Mouse (Mus musculus) gonadal fat pad, adult 2 months (tissue): Measurements from ENCODE around the gene Scgb2a2. TPM values are rescaled to one million over a fixed set of nuclear protein-coding genes. Genes with fewer than 3 reads are reported as not detected.
"Not testable (repeated sequence)": the region's sequence is repeated elsewhere in the genome, so short reads cannot be mapped to it uniquely, and the experiment has no call there.

Source experiments
- DNase-seq: peaks from one replicate; pipeline ENCODE4 v3.0.0-alpha.2; 2012; ENCODE audit warnings: low read depth
- polyA plus RNA-seq: library from polyadenylated mRNA; depleted of rRNA; stranded (reverse); fragments of >200 nt; gene quantifications from 2 replicates; pipeline ENCODE4 v1.2.3, GENCODE M21; 2012; rRNA removed

Gene Scgb2a2
- polyA plus RNA-seq: not detected in 2 replicates

DNA sequence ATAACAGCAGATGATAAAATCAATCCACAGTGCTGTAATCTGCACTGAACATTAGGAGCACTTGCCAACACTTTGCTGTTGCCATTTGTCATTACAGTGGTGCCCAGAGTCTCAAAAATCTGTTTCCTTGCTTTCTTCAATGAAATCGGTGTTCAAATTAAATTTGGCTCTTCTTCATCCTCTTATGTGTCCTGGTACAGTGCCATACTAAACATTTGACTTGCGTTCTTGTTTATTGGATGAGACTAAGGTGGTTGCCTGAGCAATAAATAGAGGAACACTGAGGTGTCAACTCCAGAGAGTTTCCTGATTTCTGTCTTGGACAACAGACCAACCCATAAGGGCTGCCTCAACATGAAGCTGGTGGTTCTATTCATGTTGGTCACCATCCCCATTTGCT is at the start of gene Scgb2a2:
Scgb2a2 (plus strand) TSS at position 301 of the 400 bp plus-strand sequence.
- no peak for DNase-seq

DNA sequence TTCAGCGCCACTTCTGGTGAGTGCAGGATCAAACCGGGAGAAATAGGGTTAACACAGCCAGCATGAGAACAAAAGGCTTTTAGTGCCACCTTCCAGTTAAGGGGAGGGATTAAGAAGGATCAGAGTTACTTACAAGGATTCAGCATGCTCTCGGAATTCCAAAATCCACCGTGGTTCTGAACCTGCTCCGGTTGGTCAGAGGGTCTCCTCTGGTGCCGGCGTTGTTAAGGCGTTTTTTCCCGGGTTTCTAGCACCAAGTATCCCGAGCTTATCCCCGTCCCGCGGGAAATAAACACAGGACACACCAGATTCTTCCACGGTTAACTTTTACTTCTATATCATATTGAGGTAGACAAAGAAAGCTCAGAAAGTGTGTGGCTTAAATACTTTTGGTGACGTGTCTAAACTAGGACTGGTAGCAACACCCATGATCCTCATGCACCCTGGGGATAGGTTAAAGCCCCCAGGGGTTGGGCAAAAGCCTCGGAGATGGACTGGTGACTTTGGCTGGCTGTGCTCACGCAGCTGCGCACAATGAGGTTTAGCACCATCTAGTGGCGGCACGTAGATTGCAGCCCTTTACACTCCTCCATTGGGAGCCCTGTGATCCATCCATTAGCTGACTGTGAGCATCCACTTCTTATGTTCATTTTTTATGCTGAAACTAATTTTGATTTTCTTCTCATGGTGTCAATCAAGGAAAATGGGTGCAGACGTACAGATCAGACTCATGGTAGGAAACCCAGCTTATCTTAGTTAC is 10.6 kb upstream of the Scgb2a2 start:
- not testable (repeated sequence) for DNase-seq

DNA sequence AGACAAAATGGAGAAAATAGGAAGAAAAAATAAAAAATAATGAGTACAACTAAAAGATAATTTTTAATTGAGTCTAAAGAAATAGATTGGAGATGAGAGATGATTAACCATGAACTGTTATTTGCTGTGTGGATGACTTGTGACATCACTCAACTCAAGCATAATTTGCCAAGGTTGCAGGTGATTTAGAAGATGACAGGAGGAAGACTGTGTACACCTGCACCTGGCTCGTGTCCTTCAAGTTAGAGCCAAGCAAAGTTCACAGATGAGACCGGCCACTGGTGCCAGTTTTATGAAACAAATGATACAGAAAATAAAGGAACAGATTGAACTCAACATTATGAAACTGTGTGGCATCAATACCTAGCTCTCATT is 10.0 kb upstream of the Scgb2a2 start:
- no peak for DNase-seq

DNA sequence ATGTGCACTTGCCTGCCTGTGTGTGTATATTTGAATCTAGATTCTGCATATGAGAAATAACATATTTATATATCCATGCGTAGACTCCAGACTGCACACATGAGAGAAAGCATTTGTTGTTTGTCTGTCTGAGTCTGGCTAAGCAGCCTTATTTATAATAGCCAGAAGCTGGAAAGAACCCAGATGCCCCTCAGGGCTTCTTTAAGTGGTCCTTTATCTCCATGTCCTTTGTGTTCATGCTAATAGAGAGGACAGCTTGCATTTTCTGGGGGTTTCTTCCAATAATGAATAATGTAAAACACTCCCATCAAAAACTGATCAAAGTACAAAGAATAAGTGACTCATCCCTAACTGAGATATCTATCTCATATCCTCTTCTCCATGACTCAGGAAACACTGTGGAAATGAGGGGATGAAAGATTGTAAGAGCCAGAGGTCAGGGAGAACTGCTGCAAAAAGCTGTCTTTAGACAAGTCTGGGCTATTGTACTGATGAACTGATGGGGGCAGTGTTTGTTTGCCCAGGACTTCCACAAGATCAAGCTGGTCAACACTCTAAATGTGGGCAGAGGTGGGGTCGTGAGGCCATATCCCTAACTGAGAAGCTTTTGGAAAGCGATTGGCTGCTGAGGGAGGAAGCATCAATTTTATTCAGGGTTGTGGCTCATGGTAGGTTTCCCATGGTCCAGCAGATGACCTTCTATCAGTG is 2.2 kb downstream of the Scgb2a2 start:
- not testable (repeated sequence) for DNase-seq

DNA sequence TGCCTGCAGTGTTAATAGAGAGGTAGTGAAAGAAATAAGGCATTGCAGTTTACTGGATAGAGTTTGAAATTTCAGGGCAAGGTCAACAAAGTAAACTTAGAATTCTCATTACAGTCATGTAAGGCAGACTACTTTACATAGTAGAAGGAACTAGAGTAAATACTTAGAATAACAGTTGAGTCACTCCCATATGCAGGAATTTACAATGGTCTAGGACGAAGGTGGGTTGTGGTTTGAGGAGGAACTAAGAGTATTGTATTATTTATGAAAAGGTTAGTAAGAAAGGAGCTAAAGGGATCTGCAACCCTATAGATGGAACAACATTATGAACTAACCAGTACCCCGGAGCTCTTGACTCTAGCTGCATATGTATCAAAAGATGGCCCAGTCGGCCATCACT is 13.5 kb downstream of the Scgb2a2 start:
- not testable (repeated sequence) for DNase-seq

DNA sequence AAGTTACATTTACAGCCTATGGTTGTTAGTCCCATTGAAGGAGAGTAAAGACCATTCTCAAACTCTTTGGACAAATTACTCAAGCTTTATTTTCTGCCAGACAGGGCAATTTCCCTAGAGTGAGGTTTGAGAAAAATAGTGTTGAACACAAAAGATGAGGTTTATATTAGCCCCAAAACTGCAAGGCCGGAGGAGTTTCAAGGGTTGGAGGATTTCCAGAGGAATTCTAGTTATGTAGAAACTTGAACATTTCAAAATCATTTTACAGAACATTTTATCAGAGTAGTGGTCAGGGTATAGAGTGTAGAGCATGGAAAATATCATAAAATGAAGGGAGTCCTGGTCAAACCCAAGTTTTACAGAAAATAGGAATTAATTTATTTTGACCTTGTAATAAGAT is 17.5 kb downstream of the Scgb2a2 start:
- no peak for DNase-seq

DNA sequence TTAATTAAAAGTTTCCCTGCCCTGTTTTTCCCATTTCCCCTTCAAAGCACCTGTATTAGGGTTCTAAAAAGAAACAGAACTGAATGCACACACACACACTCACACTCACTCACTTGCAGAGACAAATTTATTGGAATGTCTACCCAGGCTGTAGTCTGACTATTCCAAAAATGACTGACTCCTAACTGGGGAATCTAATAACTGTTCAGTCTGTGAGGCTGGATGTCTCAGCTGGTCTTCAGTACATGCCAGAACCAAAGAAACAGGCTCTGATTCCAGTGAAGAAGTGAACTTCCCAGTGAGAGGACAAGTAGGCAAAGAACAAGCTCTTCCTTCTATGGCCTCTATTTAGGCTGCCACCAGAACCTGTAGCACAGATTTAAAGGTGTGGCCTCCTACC is 18.1 kb downstream of the Scgb2a2 start:
- DNase-seq: no peak

DNA sequence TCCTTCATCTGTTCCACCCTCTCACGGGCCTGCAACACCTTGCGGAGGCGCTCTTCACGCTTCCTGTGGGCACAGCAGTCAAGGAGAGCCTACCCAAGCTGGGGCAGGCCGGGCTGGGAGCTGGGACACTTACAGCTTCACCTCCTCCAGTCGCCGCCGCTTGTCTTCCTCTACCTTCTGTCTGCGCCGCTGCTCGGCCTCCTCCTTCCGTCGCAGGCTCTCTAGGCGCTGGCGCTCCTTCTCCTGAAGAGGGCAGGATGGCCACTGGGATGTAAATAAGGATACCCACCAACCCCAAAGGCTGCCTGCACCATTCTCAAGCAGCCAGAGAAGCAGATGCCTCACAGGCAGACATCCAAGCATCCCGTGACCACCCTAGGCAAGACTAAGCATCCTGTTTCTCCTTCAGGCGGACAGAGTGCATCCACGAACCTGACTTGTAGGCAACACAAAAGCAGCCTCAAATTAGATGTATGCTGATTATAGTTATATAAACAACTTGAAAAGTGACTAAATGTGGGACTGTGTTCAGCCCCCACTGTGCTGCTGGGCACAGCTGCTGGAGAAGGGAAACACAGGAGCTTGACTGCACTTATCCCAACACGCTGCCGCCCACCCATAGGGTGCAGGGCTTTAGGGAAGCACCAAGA is 30.9 kb downstream of the Scgb2a2 start:
- DNase-seq: no peak

DNA sequence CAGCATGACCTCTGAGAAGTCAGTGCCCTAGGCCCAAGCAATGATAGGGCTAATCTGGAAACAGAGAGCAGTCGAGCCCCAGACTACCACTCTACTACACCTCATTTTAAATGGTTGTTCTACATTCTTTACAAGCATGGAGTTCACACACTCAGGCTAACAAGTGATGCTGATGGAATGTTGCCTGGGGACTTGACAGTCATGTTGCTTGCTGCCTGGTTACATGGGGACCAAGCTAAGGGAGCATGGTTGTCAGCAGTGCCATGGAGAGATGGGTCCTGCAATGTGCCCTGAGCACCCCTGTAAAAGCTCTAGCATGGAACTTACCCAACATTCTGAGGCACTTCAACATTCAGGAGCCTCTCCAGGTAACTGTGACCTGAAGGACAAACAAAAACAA is 39.0 kb downstream of the Scgb2a2 start:
- DNase-seq: no peak

DNA sequence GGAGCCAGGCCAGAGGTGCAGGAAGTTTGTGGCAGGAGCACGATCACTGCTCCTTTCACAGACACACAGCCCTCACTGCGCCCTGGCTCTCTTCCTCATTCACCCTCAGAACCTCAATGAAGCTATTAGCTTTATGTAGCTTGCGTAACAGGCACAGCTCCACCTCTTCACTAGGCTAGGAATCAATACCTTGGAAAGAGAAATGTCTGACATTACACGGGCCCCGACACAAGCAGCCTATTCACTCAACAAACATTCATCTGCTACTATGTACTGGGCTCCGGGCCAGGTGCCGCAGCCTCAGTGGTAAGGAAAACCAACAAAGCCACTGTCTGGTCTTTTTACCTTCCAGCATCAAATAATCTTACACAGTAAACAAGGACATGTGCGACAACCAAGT is 39.4 kb downstream of the Scgb2a2 start:
- DNase-seq: no peak

DNA sequence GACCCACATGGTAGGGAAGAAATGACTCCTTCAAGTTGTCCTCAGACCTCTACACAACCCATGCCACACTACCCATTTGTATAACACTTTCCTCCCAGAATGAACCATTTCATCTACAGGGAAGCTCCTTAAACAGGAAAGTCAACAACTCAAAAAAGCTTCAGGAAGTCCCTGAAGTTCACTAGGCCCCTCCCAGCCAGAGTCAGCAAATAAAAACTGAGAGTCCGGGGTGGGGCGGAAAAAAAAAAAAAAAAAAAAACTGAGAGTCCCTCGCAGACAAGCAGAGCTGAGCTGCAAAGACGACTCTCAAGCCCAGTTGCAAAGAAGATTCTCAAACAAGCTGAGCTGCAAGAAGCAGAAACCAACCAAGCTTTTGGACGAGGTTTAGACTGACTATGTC is 48.7 kb downstream of the Scgb2a2 start:
- no peak for DNase-seq

DNA sequence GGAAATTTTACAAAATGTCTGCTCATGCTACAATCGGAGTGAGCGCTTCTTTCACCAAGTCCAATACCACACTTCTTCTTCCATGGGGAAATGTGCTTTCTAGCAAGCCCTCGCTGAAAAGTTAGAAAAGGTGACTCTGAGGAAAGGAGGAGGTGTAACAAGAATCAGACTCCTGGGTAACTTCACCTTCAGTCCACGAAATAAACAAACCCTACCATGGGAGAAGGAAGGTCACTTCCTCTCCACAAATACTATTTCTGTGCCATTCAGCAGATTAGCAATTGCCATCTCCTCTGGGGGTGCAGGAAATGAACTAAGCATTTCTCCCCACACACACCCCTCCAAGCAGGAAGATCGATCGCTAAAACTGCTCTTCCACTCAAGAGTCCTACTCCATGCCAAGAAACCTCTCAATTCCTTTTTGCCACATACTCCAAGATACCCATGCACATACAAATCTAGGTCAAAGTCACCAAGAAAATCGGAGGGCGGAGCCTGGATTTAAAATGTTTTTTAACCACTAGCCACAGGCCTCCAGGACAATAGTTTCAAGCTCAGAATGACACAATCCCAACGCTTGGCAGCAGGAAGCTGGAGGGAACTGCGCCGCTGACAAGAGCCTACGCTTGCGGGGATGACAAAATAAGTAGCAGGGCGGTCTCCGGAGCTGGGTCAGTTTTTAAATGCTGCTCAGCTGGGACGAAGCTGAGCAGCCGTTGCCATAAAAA is 51.1 kb downstream of the Scgb2a2 start:
- DNase-seq: peak; percentile 33

DNA sequence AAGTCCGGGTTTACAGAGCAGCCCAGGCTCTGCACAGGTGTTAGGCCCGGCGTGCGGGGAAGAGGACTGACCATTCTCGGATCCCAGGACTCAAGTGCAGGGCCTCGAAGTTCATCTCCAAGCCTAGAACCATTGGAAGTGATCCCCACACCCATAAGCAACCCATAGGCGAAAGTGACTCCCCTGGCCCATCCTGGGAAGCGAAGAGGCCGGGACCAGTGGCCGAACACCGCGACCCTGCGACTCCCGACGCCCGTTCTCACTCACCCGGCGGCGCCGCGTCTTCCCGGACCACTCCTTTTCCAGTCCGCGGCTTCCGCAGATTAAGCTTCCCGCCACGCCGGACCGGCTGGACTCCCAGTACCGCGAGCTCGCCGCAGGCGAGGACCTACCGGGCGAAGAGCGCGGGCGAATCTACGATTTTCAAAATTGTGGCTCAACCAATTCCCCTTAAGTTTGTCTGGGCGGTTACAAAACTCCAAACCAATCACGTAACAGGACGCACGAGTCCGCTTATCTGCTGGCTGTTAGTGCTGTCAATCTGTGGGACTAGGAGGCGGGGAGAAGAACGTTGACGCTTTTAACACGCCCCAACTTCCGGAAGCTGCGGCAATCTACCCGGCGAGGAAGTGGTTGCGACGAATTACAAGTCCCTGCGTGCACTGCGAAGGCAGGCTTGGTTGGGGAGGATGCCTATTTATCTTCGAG is 51.9 kb downstream of the Scgb2a2 start, which contains the start of gene Incenp:
Incenp (minus strand) TSS at position 480 of the 708 bp plus-strand sequence.
- DNase-seq: peak; percentile 98

DNA sequence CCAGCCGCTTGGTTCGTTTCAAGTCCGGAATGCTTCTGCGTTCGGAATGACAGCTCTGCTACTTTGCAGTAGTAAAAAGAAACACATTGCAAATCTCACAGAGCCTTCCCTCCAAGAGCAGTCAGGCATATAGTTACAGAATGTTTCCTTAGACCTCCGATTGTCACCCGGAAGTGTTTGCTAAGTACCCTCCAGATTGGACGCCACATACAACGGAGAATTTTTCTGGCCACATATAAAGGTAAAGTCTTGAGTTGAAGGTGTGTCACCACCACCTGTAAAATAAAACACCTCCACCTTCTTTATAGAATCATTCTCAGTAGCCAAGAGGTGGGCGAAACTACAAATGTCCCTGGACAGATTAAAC is 52.4 kb downstream of the Scgb2a2 start:
- DNase-seq: no peak

DNA sequence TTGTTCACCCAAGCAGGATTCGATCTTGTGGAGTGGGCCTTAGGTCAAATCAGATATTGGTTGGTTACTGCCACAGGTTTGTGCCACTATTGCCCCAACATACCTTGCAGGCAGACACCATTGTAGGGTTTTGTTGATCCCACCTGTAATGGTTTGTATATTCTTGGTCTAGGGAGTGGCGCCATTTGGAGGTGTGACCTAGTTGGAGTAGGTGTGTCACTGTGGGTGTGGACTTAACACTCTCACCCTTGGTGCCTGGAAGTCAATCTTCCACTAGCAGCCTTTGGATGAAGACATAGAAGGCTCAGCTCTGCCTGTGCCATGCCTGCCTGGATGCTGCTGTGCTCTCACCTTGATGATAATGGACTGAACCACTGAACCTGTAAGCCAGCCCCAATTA is 53.3 kb downstream of the Scgb2a2 start:
- not testable (repeated sequence) for DNase-seq

Other genes starting within 250 kb of the Scgb2a2 start
- gene Incenp, start 52.0 kb downstream of the Scgb2a2 start, polyA plus RNA-seq: 5.1 and 5.6 TPM in 2 replicates
- 2,066 and 2,440 TPM in 2 replicates for gene Fth1, start 133.0 kb downstream of the Scgb2a2 start, polyA plus RNA-seq
- gene Best1, start 154.1 kb downstream of the Scgb2a2 start, polyA plus RNA-seq: 2.0 and 2.7 TPM in 2 replicates
- 28.9 and 31.0 TPM in 2 replicates for gene Rab3il1, start 154.1 kb downstream of the Scgb2a2 start, polyA plus RNA-seq
- gene Fads3, start 194.0 kb downstream of the Scgb2a2 start, polyA plus RNA-seq: 317 and 687 TPM in 2 replicates